Mouse (Mus musculus): Measurements from ENCODE around the gene Igdcc3.
"Not testable (repeated sequence)": the region's sequence is repeated elsewhere in the genome, so short reads cannot be mapped to it uniquely, and the experiment has no call there.

Igdcc3 gene

GRCm38 (mm10) chr9:65201381-65202164 lies 60.6 kb downstream of the Igdcc3 start:
- in situ Hi-C loops (cut with MboI, MseI) = no loop called here

DNA sequence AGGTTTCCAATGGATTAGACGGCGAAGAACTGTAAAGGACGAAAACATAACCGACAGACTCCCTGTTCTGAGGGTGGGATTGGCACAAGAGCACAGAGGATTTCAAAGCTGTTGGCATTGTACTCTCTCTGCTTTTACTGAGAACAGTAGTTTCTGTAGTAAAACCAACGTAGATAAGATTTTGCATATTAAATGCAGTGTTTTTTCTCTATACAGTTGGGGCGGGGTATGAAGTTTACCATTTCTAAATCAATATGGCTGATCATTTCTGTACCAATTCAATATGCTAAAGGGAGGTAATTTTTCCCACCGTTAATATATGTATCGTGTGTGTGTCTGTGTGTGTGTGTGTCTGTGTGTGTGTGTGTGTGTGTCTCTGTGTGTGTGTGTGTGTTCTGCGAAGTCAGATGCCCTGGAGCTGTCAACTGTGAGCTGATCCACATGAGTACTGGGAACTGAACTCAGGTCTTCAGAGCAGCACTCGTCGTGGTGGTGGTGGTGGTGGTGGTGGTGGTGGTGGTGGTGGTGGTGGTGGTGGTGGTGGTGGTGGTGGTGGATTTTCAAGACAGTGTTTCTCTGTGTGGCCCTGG lies 61.3 kb downstream of the Igdcc3 start:
- in situ Hi-C loops (cut with MboI, MseI) = no loop called here

DNA sequence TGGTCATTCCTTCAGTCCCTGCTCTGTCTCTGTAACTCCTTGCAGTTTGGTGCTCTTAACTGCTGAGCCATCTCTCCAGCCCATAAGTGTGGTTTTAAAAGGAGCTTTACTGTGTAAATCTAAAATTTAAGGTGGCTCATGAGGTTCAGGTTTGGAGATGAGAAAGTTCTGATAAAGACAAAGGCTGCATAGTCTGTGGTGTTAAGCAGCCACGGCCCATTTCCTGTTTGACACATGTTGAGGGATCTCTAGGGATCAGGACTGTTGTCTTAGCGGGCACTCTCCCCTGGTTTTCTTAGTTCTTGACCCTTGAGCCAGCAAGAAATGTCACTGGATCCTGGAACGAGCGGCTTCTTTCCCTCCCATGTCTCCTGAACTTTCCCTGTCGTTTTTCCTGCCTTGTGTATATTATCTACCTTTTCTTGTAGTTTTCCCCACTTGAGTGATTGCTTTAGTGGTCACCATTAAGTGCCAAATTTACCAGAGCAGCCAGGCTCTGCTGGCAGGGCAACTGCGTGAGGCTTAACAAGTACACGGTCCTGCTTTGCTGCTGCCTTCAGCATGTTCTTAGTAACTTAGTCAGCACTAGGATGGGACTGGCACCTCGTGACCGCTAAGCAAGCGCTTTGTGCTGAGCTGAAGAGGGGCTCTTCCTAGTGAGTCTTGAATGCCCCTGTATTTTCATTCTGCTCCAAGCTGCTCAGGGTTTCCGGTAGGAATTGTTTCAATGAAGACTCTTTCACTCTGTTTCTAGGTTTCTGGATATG lies 64.2 kb downstream of the Igdcc3 start:
- in situ Hi-C loops (cut with MboI, MseI) = no loop called here

GRCm38 (mm10) chr9:65207041-65207815 lies 66.2 kb downstream of the Igdcc3 start:
- in situ Hi-C loops (cut with MboI, MseI) = not testable (repeated sequence)

DNA sequence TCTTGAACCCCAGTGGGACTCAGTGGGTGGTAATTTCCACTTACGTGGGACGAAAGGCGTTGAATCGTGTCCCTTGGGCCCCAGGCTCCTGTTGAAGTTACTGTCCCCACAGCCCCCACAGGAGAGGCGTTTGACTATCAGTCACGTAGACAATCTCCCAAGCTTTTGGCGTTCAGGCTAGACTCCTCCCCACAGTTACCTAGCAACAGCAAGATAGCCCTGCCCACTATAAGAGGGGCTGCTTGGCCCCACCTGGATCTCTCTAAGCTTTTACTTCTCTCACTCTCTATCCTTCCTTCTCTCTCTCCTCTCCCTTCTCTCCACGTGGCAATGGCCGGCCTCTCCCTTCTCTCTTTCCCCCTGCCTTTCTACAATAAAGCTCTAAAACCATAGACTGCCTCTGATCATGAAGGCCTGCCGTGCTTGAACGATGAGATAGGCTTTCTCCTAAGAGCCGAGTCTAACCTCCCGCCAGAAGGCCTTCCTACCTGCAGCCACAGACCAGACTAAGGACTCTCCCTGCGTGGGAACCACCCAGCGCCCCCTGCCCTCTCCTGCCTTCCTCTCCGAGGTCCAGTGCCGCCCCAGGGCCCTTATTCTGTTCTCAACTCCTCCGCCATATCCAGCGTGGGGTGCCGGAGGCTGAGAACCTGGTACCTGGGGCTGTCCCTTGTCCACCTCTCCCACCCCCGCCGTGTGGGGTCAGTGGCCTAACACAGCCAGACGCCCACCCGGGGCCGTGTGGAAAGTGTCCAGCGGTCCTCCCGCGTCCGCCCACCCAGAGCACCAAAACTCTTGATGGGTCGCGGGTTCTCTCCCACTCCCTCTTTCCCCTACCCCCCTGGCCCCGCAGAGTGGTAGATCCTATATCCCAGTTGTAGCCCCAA lies 67.5 kb downstream of the Igdcc3 start:
- in situ Hi-C loops (cut with MboI, MseI) = no loop called here

GRCm38 (mm10) chr9:65211598-65211997 lies 70.6 kb downstream of the Igdcc3 start:
- in situ Hi-C loops (cut with MboI, MseI) = no loop called here

- in situ Hi-C loops (cut with MboI, MseI) = no loop called here
Observed at GRCm38 (mm10) chr9:65214425-65214777, 73.4 kb downstream of the Igdcc3 start.

DNA sequence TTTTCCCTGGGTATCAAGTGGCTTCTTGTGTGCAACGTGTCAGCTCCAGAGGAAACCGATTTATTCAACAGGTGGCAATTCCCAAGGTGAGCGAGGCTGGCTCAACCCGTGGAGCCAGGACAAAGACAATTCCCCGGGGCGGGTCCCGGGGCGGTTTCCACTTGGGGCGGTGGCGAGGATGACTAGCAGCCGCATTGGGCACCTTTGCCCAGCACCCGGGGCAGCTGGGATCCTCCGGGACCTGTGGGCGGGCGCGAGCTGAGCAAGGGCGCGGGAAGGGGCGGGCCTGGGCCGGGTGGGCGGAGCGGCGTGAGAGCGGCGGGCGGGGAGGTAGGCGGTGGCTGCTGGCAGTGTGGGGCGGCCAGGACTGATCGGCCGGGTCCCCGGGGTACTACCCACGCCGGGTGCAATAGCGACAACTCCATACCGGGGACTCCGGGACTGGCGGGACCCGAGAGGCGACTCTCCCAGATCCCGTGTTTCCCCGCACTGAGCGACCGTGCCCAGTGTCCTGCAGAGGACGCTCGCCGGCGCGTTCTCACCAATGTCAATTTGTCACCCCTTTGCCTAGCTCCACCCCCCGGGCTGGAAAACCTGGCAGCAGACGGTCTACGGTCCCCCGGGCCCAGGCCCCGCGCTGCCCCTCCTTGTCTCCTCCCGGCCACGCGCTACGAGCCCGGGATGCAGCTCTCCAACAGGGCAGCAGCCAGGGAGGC lies 73.9 kb downstream of the Igdcc3 start:
- in situ Hi-C loops (cut with MboI, MseI) = no loop called here

- in situ Hi-C loops (cut with MboI, MseI) = no loop called here
Observed at GRCm38 (mm10) chr9:65215494-65216126, 74.6 kb downstream of the Igdcc3 start.

GRCm38 (mm10) chr9:65216972-65217371 lies 76.0 kb downstream of the Igdcc3 start:
- in situ Hi-C loops (cut with MboI, MseI) = no loop called here

DNA sequence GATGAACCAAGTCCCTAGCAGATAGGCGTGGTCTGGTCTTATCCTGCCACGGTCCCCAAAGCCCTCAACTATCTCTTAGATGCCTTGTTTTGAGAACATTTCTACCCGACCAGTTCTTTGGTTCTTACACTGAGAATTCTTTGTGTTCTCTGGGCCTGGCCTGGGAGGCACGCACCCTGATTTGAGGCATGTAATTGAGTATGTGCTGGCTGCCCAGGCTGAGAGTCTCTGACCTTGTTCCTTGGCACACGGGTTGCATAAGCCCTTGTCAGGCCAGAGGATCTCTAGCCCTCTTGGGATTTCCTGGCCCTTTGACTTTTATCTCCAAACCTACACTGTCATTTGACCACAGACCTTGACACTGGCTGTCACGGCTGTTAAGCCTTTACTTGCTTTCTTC lies 76.7 kb downstream of the Igdcc3 start:
- in situ Hi-C loops (cut with MboI, MseI) = no loop called here

DNA sequence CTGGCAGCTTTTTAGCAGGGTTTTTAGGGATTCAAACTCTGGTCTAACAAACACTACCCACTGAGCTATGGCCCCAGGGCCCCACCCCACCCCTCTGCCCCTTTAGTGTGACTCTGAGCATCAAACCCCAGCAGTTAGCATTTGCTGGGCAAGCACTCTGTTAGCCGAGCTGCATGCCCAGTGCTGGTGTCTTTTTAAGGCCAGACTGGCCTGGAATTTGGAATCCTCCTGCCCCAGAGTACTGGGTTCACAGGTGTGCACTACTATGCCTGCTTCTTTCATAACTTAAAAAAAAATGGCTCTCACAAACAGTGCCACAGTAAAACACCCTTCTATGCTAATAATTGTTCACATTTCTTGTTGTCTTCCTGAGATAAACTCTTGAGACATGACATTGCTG lies 77.9 kb downstream of the Igdcc3 start:
- in situ Hi-C loops (cut with MboI, MseI) = no loop called here

DNA sequence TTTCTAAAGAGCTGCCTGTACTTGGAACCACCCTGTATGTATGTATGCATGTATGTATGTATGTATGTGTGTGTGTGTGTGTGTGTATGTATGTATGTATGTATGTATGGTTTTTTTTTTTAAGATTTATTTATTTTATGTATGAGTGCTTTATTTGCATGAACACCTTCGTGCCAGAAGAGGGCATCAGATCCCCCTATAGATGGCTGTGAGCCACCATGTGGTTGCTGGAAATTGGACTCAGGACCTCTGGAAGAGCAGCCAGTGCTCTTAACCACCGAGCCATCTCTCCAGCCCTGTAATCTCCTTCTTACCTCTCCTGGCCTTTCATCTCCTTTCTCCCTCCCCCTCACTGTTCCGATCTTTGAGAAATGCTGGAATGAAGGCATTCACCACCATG lies 79.4 kb downstream of the Igdcc3 start:
- in situ Hi-C loops (cut with MboI, MseI) = loop anchor here (10.0 kb wide), 1 partner anchor 54 kb away; no protein-coding TSS in a partner anchor

DNA sequence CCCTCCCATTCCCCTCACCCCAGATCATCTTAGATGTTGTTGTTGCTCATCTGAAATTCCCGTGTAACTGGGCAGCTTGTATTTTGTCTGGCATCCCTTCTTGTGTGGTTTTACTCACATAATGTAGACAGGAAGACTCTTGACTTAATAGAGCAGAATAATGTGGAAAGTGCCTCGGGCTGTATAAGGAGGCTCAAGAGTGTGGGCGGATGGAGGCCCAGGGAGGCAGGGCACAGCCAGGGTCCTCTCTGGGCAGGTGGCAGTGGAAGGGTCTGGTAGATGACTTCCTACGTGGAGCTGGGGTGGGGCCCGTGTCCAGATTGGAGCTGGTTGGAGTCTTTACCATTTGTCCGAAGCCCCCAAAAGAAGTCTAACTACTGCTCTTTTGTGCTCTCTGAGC lies 82.9 kb downstream of the Igdcc3 start:
- in situ Hi-C loops (cut with MboI, MseI) = loop anchor here (10.0 kb wide), 1 partner anchor 51 kb away; no protein-coding TSS in a partner anchor

DNA sequence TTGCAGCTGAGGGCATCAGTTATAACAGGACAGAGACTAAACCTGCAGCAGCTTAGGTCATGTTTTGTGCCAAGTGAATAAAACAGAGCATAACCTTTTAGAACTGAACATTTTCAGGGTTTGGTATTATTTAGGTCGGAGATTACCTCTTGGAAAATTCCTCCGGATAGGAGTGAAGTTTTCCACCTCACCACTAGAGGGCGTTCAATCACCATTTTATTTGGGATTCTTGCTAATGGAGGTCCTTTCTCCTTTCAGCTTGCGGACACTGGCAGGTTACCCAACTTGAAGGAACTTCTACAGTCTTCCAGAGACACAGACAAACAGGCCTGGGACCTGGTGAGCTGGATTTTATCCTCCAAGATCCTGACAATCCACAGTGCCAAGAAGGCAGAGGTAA lies 84.8 kb downstream of the Igdcc3 start:
- in situ Hi-C loops (cut with MboI, MseI) = loop anchor here (10.0 kb wide), 1 partner anchor 49 kb away; no protein-coding TSS in a partner anchor

DNA sequence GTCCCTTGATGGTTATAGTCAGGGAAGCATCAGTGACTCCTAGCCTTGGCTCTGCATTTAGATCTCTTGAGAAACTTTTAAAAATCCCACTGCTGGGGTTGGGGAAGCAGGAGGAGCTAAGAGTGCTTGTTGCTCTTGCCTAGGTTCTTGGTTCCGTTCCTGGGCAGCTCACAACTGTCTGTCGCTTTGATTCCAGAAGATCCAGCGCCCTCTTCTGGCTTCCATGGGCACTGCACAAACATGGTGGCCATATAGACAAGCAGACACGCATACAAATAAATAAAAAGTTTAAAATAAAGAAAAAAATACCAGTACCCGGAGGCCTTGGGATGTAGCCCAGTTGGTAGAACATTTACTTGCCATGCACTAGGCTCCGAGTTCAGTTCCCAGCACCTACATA lies 89.3 kb downstream of the Igdcc3 start:
- in situ Hi-C loops (cut with MboI, MseI) = no loop called here

- in situ Hi-C loops (cut with MboI, MseI) = no loop called here
Observed at GRCm38 (mm10) chr9:65231284-65231683, 90.3 kb downstream of the Igdcc3 start.

- in situ Hi-C loops (cut with MboI, MseI) = no loop called here
Observed at GRCm38 (mm10) chr9:65233243-65233985, 92.4 kb downstream of the Igdcc3 start.

DNA sequence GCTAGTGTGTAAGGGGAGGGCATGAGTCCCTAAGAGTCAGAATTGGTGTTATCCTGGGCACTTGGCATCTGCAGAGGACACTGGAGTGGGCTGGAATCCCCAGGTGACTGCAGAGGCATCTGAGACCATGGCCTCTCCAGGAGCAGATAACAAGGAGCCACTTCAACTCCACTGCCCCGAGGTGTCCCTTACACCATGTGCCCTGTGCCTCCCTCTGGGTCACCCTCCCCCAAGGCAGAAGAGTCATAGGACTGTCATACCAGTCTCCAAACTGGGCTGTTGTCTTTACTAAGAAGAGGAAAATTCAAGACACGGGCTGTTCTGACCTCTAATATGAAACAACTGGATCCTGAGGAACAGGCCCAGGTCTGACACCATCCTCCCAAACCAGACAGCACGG lies 93.7 kb downstream of the Igdcc3 start:
- in situ Hi-C loops (cut with MboI, MseI) = no loop called here

Data from regulatory T cell (primary cell).